Mouse (Mus musculus) embryonic facial prominence, embryonic 15.5 days (tissue): ENCODE data around the gene Gm10553. TPM values are rescaled to one million over a fixed set of nuclear protein-coding genes. Genes with fewer than 3 reads are reported as not detected.

Experiments
- polyA plus RNA-seq: library from polyadenylated mRNA; unstranded; fragments of >200 nt; fragmentation: Nextera tagmentation; extraction: Ambion mirVana; gene quantifications from 2 replicates; pipeline ENCODE4 v1.2.1, GENCODE M21; 2015

Gene Gm10553
- polyA plus RNA-seq, 1 experiment from 2014 or later, result not detected

Other genes with a start within 250 kb of the Gm10553 start
- gene Slc16a14, start 165.0 kb upstream of the Gm10553 start, polyA plus RNA-seq, result 0.51 and 1.0 TPM in 2 replicates
- 0.39 TPM in 1 of 2 replicates, not detected in the other for gene A530032D15Rik, start 9.7 kb downstream of the Gm10553 start, polyA plus RNA-seq
- gene C130026I21Rik, start 170.4 kb downstream of the Gm10553 start, polyA plus RNA-seq, result 0.09 and 0.26 TPM in 2 replicates